Mouse (Mus musculus) layer of hippocampus, postnatal 36 days (tissue): ENCODE data around the gene Enkd1. TPM values are rescaled to one million over a fixed set of nuclear protein-coding genes. Genes with fewer than 3 reads are reported as not detected.
A peak's percentile ranks its signal among the peaks of the same experiment; 100 is the strongest.

Experiments
- DNase-seq, 2 experiments: peaks; one replicate each; pipeline ENCODE4 v3.0.0; 2022
- total RNA-seq, 2 experiments: library from RNA; stranded (reverse); gene quantifications; 2 replicates each; pipeline ENCODE4 v1.2.3; 2021

The Enkd1 gene
- total RNA-seq, 2 experiments from 2014 or later, result 9.0 to 9.4 TPM

DNA sequence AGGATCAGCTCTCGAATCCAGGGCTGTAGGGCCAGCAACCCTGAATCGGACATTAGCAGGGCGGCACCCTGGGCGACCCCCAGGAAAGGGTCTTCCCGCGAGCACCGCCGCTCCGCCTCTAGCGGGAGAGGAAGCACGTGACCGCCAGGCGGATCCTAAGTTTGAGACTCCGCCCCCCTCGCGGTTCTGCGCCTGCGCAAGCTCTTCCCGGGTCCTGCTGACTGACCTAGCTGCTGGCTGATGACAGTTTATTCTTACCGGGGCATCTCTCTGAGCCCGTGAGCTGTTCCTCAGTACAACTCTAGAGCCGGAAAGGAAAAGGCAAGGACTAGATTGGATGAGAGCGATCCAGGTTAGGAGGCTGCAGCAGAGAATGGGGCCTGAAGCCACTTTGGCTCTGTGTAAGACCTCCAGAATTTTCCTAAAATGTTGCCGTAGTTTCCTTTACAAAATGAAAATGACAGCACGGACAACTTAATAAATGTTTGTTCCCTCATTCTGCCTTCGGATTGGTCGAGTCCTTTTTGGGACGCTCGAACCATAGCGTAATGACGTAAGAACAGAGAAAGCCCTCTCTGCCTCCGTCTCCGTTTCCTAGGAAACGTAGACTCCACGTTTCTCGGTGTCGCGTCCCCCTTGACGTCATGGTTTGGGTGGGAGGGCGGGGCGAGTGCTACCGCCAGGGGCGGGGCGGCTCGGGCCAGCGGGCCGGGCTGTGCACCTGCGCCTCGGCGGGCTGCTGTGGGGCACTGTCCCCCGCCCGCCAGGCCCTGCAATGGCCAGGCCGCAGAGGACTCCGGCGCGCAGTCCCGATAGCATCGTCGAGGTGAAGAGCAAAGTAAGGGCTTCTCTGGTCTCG, 6.8 kb downstream of the Enkd1 start, which contains the start of the genes Acd and Pard6a:
Gene Acd, minus strand, starts transcription at position 137 of the 859 bp plus-strand sequence.
Gene Pard6a, plus strand, starts transcription at position 183 of the 859 bp plus-strand sequence.
- peak; percentile 93 to 95 for DNase-seq

DNA sequence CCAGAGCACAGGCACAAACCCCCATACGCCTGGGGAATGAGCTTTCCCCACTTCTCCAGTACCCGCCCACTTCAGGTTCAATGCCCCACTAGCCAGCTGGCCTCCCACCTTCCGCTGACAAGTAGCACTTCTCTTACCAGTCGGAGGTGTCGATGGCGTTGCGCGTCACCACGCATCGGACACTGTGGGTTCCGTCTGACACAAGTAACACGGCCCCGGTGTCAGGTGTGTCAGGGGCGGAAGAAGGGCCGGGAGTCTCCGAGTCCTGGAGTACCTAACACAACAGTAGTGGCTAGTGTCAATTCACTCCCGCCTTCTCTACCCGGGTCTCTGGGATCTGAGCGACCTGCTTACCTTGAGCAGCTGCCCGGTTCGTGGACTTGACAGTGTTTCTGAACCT, 7.4 kb downstream of the Enkd1 start:
- DNase-seq, result no peak

DNA sequence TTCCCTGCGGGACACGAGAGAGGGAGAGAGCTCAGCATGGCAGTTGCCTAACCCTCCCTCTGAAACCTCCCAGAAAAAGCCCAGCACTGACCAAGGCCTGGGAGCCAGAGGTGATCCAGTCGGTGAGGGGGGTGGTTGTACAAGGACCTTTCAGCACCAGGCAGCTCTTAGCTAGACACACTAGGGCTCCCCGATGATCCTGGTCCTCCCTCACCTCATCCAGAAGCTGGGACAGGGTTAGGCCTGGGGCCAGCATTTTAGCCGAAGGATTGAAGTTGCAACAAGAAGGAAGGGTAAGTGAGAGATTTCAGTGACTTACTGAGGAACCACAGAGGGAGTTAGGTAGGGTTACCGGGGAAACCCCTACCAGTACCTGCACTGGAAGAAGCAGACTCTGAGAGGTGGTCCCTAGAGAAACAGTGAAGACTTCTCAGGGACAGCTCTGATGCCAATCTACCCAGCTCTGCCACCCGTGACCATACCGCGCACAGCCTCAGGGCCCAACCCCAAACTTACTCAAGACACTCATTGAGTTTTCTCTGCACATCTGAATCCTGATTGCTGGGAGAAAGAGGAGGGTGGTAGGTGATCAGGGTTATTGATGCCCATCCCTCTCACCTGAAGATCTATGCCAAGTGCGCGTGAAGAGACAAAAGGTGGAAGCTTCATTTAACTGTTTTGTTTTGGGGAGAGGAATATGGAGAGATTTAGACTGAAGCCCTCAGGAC, 8.4 kb downstream of the Enkd1 start:
- no peak for DNase-seq

GRCm38 (mm10) chr8:105698734-105699133, 9.3 kb downstream of the Enkd1 start:
- no peak for DNase-seq

GRCm38 (mm10) chr8:105697196-105697780, 10.7 kb downstream of the Enkd1 start:
- no peak for DNase-seq

GRCm38 (mm10) chr8:105695080-105695780, 12.8 kb downstream of the Enkd1 start:
- DNase-seq, result no peak

GRCm38 (mm10) chr8:105694051-105694799, 13.8 kb downstream of the Enkd1 start:
- DNase-seq, result peak; percentile 45 to 48

DNA sequence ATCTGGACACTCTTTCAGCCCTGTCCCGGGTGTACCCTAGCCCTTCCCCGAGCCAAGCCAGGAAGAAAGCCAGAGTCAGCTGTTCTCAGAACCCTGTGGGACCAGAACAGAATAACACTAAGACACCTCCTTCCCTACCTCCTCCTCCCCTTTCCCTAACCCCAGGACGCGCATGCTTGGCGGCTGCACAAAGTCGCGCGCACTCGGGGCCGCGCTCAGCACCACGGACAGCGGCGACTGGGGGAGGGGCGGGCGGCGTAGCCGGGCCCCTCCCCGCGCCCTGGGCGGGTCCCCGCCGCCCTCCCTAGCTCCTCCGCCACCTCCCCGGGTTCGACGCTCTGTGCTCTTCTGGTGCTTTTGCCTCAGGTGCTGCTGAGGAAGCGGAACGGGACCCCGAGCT, 14.4 kb downstream of the Enkd1 start:
- DNase-seq, result peak; percentile 79 to 81

GRCm38 (mm10) chr8:105692449-105693182, 15.4 kb downstream of the Enkd1 start:
- DNase-seq, result no peak

DNA sequence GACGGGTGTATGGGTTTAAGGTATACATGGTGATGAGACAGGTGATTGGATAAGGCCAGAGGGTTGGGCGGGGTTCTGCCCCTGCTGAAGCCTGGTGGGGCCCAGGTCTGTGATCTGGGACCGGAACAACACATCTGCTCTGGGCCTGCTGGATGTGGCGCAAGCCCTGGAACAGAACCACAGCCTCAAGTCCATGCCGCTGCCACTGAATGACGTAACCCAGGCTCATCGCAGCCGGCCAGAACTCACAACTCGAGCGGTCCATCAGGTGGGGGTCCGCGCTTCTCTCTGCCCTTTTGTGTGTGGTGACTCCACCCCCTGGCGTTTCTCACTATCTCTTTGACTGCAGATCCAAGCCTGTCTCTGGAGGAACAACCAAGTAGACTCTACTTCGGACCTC, 17.0 kb downstream of the Enkd1 start:
- DNase-seq, result no peak

DNA sequence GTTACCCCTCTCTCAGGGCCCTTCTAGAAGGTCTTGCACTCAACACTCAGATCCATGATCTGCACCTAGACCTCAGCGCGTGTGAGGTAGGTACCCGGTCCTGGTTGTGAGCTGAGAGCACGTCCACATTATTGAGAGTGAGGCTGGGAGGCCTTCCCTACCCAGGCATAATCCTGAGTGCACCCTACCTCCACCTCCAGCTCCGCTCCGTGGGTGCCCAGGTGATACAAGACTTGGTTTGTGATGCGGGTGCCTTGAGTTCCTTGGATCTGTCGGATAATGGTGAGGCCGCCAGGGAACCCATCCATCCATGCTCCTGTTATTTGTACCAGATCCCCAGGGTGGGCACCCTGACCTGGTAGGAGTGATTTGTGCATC, 18.0 kb downstream of the Enkd1 start:
- no peak for DNase-seq

DNA sequence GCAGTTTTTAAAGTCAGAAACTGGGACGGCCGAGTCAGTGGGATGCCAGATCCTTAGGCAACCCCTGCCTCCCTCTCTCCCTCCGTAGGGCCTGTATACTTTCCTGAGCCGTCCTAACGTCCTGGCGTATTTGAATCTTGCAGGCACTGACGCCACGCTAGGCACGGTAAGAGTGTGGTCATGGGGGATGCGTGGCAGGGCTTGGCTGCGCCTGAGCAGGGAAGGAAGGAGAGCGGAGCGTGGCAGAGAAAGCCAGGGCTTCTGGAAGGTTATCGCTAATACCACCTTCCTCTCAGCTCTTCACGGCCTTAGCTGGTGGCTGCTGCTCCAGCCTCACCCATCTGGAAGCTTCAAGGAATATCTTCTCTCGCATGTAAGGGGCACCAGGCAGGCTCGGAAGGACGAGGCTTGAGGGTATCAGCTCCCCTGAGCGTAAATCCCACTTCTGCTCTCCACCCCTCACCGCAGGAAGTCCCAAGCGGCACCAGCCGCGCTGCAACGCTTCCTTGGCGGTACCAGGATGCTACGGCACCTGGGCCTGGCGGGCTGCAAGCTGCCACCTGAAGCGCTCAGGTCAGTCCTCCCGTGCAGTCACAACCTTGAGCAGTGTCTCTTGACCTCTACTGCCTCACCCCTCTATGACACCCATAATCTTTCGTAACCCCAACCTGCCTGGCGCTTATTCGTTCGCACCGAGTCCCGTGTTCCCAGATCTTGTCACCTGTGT, 18.6 kb downstream of the Enkd1 start:
- no peak for DNase-seq

DNA sequence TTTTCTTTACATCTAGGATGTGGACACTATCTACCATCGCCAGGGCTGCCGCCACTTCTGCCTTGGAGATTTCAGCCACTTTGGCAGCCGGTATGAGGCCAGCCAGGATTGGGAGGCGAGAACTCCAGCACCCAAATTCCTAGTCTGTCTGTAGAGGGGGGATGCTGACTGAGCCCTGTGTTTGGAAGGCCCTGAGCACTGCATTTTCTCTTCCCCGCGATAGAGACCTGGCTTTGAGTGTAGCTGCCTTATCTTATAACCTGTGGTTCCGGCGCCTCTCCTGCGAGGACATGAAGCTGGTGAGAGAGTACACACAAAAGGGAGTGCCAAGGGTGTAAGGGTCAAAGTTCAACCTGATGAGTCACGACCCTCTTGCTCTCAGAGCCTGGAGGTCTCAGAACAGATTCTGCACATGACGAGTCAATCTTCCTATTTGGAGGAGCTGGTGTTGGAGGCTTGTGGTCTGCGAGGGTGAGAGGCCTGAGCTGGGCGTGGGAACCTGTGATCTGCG, 19.7 kb downstream of the Enkd1 start:
- no peak for DNase-seq

DNA sequence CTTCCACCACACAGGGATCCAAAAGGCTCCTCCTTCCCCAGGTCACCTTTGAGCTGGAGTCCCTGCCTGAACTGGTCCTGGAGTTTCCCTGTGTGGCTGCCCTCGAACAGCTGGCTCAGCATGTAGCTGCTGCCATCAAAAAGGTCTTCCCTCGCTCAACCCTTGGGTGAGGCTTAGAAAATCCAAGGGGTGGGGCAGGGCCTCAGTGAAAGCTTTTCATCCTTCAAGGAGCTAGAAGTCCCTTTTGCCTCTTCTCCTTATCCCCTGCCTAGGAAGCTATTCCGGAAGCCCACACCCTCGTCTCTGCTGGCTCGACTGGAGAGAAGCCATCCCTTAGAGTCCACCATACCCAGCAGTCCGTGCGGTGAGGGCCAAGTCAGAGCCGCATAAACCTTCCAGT, 20.5 kb downstream of the Enkd1 start:
- DNase-seq, result no peak

DNA sequence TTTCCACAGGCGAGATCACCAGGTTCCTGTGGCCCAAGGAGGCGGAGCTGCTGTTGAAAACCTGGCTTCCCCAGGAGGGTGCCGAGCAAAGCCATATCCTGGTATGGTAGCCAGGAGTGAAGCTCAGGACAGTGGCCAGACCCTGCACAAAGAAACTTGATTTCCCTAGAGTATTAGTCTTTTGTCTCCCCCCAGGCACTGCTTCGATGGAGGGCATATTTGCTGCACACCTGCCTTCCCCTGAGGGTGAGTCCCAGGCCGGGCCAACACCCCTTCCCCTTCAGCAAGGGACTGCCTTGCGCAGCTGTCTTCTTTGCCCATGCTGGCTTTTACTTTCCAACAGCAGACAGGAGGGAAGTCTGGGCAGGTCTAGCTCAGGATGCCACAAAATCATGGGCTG, 21.5 kb downstream of the Enkd1 start:
- no peak for DNase-seq

DNA sequence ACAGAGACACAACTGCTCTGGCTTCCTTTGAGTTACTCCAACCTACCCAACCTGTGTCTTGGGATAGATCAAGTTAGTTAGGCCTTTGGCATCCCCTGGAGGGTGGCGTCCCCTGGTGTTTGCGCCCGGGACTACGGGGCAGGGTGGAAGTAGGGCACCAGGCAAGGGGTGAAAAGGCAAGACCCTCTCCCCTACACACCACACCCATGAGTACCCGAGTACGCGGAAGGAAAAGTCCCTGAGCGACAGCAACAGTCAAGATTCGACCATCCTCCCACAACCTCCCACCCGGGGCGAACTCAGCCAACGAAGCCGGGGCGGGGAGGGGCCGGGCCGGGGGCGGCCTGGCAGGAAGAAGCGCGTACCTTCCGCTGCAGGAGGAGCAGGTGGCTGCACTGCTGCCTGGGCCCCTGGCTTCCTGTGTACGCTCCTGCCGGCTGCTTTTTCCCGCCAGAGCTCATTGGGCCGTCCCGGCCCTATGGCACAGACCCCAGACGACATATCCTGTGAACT, 22.2 kb downstream of the Enkd1 start, which contains the start of gene Carmil2:
Gene Carmil2, plus strand, starts transcription at position 479 of the 513 bp plus-strand sequence.
- no peak for DNase-seq

- no peak for DNase-seq
Measured at GRCm38 (mm10) chr8:105685325-105685724, 22.7 kb downstream of the Enkd1 start.

DNA sequence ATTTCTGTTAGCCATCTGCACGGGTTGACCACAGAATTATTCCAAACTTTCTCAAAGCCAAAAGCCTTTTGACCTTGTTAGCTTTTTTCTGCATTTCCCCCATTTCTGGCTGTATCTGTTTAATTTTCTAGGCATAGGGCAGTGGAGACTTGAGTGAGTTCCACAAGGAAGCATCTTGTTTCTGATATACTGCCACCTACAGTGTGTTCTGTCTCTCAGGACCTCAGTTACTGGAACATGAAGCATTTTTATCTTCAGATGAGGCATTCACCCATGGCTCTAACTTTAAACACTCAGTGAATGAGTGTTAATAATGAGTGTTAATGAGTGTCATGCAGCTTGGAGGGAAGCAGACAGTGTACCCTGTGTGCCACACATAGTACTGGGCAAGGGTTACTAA, 30.1 kb downstream of the Enkd1 start:
- no peak for DNase-seq

DNA sequence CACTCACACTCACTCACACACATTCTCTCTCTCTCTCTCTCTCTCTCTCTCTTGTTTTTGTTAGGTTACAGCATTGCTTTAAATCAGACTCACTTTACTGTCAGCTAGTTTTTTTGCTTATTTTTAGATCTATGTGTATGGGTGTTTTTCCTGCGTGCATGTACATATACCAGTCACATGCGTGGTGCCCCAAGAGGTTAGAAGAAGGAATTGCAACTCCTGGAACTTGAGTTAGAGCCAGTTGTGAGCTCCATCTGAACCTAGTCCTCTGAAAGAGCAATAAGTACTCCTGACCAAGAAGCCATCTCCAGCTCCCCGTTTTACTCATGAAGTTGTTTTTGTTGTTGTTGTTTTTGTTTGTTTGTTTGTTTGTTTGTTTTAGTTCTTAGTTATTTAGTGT, 46.8 kb downstream of the Enkd1 start:
- no peak for DNase-seq

GRCm38 (mm10) chr8:105657641-105658040, 50.4 kb downstream of the Enkd1 start:
- DNase-seq, result no peak
